Comparison of ENCODE assay signal across 8 mouse cellular contexts in genomic region chr11:98966499-98967141, GRCm38 (mm10). TPM values are rescaled to one million over a fixed set of nuclear protein-coding genes. Genes with fewer than 3 reads are reported as not detected.
DNase-seq lines count a peak whose midpoint lies in the region; ATAC-seq lines count a peak whose summit lies in the region.

No protein-coding gene starts in this region.

- H3K27ac ChIP-seq in intestine, embryonic 14.5 days (ENCODE audit: low read depth) = peak overlapping the region; percentile 1; the same call in 1 of the 2 replicates
- H3K27ac ChIP-seq in limb, embryonic 15.5 days = peak overlapping the region; percentile 88; the same call in 1 of the 2 replicates
- H3K27ac ChIP-seq in neural tube, embryonic 11.5 days (ENCODE audit: low read depth, low read length) = peak overlapping the region; percentile 96

- H3K36me3 ChIP-seq in intestine, embryonic 14.5 days (ENCODE audit: control insufficient read depth, insufficient read depth, low read length) = peaks cover 44% of the 10 kb centered on the region
- peaks cover 42% of the 10 kb centered on the region for H3K36me3 ChIP-seq in limb, embryonic 15.5 days
- peaks cover 13% of the 10 kb centered on the region for H3K36me3 ChIP-seq in neural tube, embryonic 11.5 days (ENCODE audit: control insufficient read depth, insufficient read depth, low read length)

- WGBS in intestine, embryonic 14.5 days = 39% methylated on average over 9 of the region's 9 CpGs
- 53% methylated on average over 9 of the region's 9 CpGs for WGBS in limb, embryonic 15.5 days
- 16% methylated on average over 8 of the region's 9 CpGs for WGBS in neural tube, embryonic 11.5 days

- no peak overlapping the region for H3K9ac ChIP-seq in intestine, embryonic 14.5 days (ENCODE audit: low read length)
- no peak overlapping the region for H3K9ac ChIP-seq in limb, embryonic 15.5 days
- H3K9ac ChIP-seq in neural tube, embryonic 11.5 days (ENCODE audit: low read length) = peak overlapping the region; percentile 14; the same call in 1 of the 2 replicates

- no peaks in the 10 kb centered on the region for H3K27me3 ChIP-seq in intestine, embryonic 14.5 days (replicated peaks; ENCODE audit: control insufficient read depth, insufficient read depth, low read length)
- no peaks in the 10 kb centered on the region for H3K27me3 ChIP-seq in limb, embryonic 15.5 days
- H3K27me3 ChIP-seq in neural tube, embryonic 11.5 days (ENCODE audit: control insufficient read depth, insufficient read depth, low read length) = no peaks in the 10 kb centered on the region

- peaks cover 97% of the 10 kb centered on the region for H3K4me1 ChIP-seq in intestine, embryonic 14.5 days (replicated peaks; ENCODE audit: control insufficient read depth, insufficient read depth, low read length)
- H3K4me1 ChIP-seq in limb, embryonic 15.5 days = peaks cover 100% of the 10 kb centered on the region
- peaks cover 88% of the 10 kb centered on the region for H3K4me1 ChIP-seq in neural tube, embryonic 11.5 days (ENCODE audit: control insufficient read depth, insufficient read depth, low read length)

- DNase-seq in left cerebral cortex, adult 18-20 months (ENCODE audit: low spot score in 2 of 2) = peak; percentile 60 to 81
- no peak for DNase-seq in left cerebral cortex, adult 11 months (ENCODE audit: low spot score)
- DNase-seq in cerebellum, postnatal 14 days = peak; percentile 76 to 82
- DNase-seq in gastrocnemius, postnatal 25 days = peak; percentile 94
- peak; percentile 62 for DNase-seq in intestine, embryonic 14.5 days (ENCODE audit: low spot score)
- DNase-seq in neural tube, embryonic 11.5 days (ENCODE audit: low spot score) = peak; percentile 77

- peak overlapping the region; percentile 100; the same call in 1 of the 2 replicates for H3K4me2 ChIP-seq in intestine, embryonic 14.5 days (ENCODE audit: low read length)
- no peak overlapping the region for H3K4me2 ChIP-seq in limb, embryonic 15.5 days
- H3K4me2 ChIP-seq in neural tube, embryonic 11.5 days (ENCODE audit: low read depth) = peak overlapping the region; percentile 98

- ATAC-seq in intestine, embryonic 14.5 days (replicated peaks; ENCODE audit: low FRiP score, low TSS enrichment, low read depth) = no peak
- no peak for ATAC-seq in limb, embryonic 15.5 days (ENCODE audit: insufficient number of reproducible peaks, low FRiP score, low TSS enrichment, low read depth)
- ATAC-seq in neural tube, embryonic 11.5 days (ENCODE audit: insufficient read depth, low FRiP score, low TSS enrichment) = no peak
- no peak for ATAC-seq in erythroid progenitor cell, adult 5-6 weeks (replicated peaks; ENCODE audit: low FRiP score, poor library complexity, severe bottlenecking)

- no peaks in the 10 kb centered on the region for H3K9me3 ChIP-seq in intestine, embryonic 14.5 days (ENCODE audit: control insufficient read depth, low read length)
- no peaks in the 10 kb centered on the region for H3K9me3 ChIP-seq in limb, embryonic 15.5 days
- no peaks in the 10 kb centered on the region for H3K9me3 ChIP-seq in neural tube, embryonic 11.5 days (ENCODE audit: control insufficient read depth, low read length)

- H3K4me3 ChIP-seq in intestine, embryonic 14.5 days (ENCODE audit: low read depth, low read length) = no peak overlapping the region
- H3K4me3 ChIP-seq in limb, embryonic 15.5 days = no peak overlapping the region
- peak overlapping the region; percentile 91 for H3K4me3 ChIP-seq in neural tube, embryonic 11.5 days (ENCODE audit: low read depth, low read length)

RNA-seq across cellular contexts. Expression of gene Gjd3, which starts 16.2 kb away (rescaled TPM):
- 1 to 10 TPM; 1.8 to 2.0 TPM for total RNA-seq in left cerebral cortex, adult 18-20 months (2021)
- not detected for total RNA-seq in gastrocnemius, postnatal 25 days (2021)
- 0.22 TPM in 1 of 2 replicates, not detected in the other for polyA plus RNA-seq in intestine, embryonic 14.5 days (2014; fragmentation: Nextera tagmentation; extraction: Ambion mirVana)
- 0.49 and 0.86 TPM in 2 replicates for polyA plus RNA-seq in limb, embryonic 15.5 days (2015; fragmentation: Nextera tagmentation; extraction: Ambion mirVana)
- polyA plus RNA-seq in neural tube, embryonic 11.5 days (2014; fragmentation: Nextera tagmentation; extraction: Ambion mirVana) = 0.57 TPM in 1 of 2 replicates, not detected in the other
- not detected in 2 replicates for total RNA-seq in erythroid progenitor cell, adult 5-6 weeks (2015; ENCODE audit: low replicate concordance)
- total RNA-seq in erythroid progenitor cell, adult 5-6 weeks (2017; ENCODE audit: low replicate concordance) = not detected in 2 replicates

RNA-seq across cellular contexts. Expression of gene Rara, which starts 39.0 kb away (rescaled TPM):
- total RNA-seq in left cerebral cortex, adult 18-20 months (2021) = 10 to 100 TPM; 14.4 to 14.9 TPM
- 10 to 100 TPM in 1 of 2 experiments, 1 to 10 TPM in 1; 9.4 to 12.8 TPM for total RNA-seq in gastrocnemius, postnatal 25 days (2021)
- 42.4 and 43.6 TPM in 2 replicates for polyA plus RNA-seq in intestine, embryonic 14.5 days (2014; fragmentation: Nextera tagmentation; extraction: Ambion mirVana)
- polyA plus RNA-seq in limb, embryonic 15.5 days (2015; fragmentation: Nextera tagmentation; extraction: Ambion mirVana) = 43.9 and 51.7 TPM in 2 replicates
- polyA plus RNA-seq in neural tube, embryonic 11.5 days (2014; fragmentation: Nextera tagmentation; extraction: Ambion mirVana) = 73.2 and 75.1 TPM in 2 replicates
- 4.3 and 18.4 TPM in 2 replicates for total RNA-seq in erythroid progenitor cell, adult 5-6 weeks (2015; ENCODE audit: low replicate concordance)
- 0.51 and 1.4 TPM in 2 replicates for total RNA-seq in erythroid progenitor cell, adult 5-6 weeks (2017; ENCODE audit: low replicate concordance)

RNA-seq across cellular contexts. Expression of gene Top2a, which starts 57.4 kb away (rescaled TPM):
- total RNA-seq in left cerebral cortex, adult 18-20 months (2021) = under 1 TPM; 0.40 to 0.67 TPM
- total RNA-seq in gastrocnemius, postnatal 25 days (2021) = 1 to 10 TPM; 2.3 to 3.8 TPM
- 248 and 272 TPM in 2 replicates for polyA plus RNA-seq in intestine, embryonic 14.5 days (2014; fragmentation: Nextera tagmentation; extraction: Ambion mirVana)
- 162 and 178 TPM in 2 replicates for polyA plus RNA-seq in limb, embryonic 15.5 days (2015; fragmentation: Nextera tagmentation; extraction: Ambion mirVana)
- polyA plus RNA-seq in neural tube, embryonic 11.5 days (2014; fragmentation: Nextera tagmentation; extraction: Ambion mirVana) = 338 and 339 TPM in 2 replicates
- 1,106 and 1,185 TPM in 2 replicates for total RNA-seq in erythroid progenitor cell, adult 5-6 weeks (2015; ENCODE audit: low replicate concordance)
- total RNA-seq in erythroid progenitor cell, adult 5-6 weeks (2017; ENCODE audit: low replicate concordance) = 1,820 and 2,303 TPM in 2 replicates

RNA-seq across cellular contexts. Expression of gene Cdc6, which starts 59.0 kb away (rescaled TPM):
- total RNA-seq in left cerebral cortex, adult 18-20 months (2021) = under 1 TPM; 0.33 to 0.45 TPM
- under 1 TPM; 0.13 to 0.56 TPM for total RNA-seq in gastrocnemius, postnatal 25 days (2021)
- polyA plus RNA-seq in intestine, embryonic 14.5 days (2014; fragmentation: Nextera tagmentation; extraction: Ambion mirVana) = 32.5 and 32.9 TPM in 2 replicates
- 23.2 and 24.1 TPM in 2 replicates for polyA plus RNA-seq in limb, embryonic 15.5 days (2015; fragmentation: Nextera tagmentation; extraction: Ambion mirVana)
- 41.6 and 44.4 TPM in 2 replicates for polyA plus RNA-seq in neural tube, embryonic 11.5 days (2014; fragmentation: Nextera tagmentation; extraction: Ambion mirVana)
- total RNA-seq in erythroid progenitor cell, adult 5-6 weeks (2015; ENCODE audit: low replicate concordance) = 72.4 and 84.3 TPM in 2 replicates
- total RNA-seq in erythroid progenitor cell, adult 5-6 weeks (2017; ENCODE audit: low replicate concordance) = 96.1 and 116 TPM in 2 replicates

Comparison
In these comparisons a context has a peak if more than half of its experiments do, and no peak if none do; other contexts are left out.
1. H3K27ac ChIP-seq: peak in every context shown above with its lines; median percentile 96 in neural tube, embryonic 11.5 days; 88 in limb, embryonic 15.5 days; 1 in intestine, embryonic 14.5 days.
2. RNA of gene Top2a, which starts 57.4 kb away (total RNA-seq): 1,106 to 2,303 TPM in erythroid progenitor cell, adult 5-6 weeks; 2.3 to 3.8 TPM in gastrocnemius, postnatal 25 days and 0.40 to 0.67 TPM in left cerebral cortex, adult 18-20 months; every median in the first group is over 100 times any median in the second.